Mouse (Mus musculus): ENCODE results near the gene Scfd2. TPM values are rescaled to one million over a fixed set of nuclear protein-coding genes. Genes with fewer than 3 reads are reported as not detected.

Scfd2 gene
- polyA plus RNA-seq, 1 experiment from 2014 or later, result 3.7 TPM

DNA sequence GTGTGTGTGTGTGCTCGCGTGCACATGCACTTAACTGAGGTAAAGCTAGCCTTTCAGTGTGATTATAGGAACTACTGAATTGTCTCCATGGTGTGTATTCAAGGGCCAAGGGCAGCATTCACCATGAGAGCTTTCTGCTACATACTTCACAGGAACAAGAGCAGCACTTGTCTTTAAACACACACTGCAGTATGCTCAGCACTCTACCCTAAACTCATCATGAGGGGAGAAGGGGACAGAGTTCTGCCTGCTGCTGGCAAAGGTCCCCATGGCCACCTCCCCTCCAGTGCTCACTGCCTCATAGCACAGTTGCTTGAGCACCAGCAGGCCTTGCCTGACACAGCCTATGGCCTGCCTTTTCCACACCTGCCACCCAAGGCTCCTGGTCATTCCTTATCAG is 230.1 kb downstream of the Scfd2 start:
- Histone ChIP-seq H3K4me3 (ENCODE audit: inconsistent target) (no peak overlapping the region), H3K79me2 (ENCODE audit: inconsistent target) (no peaks in the 10 kb centered on the region), H3K27ac (no peak overlapping the region), H3K36me3 (ENCODE audit: inconsistent target) (no peaks in the 10 kb centered on the region)
- WGBS (ENCODE audit: missing documents), result 100% methylated on average over 2 of the region's 2 CpGs

DNA sequence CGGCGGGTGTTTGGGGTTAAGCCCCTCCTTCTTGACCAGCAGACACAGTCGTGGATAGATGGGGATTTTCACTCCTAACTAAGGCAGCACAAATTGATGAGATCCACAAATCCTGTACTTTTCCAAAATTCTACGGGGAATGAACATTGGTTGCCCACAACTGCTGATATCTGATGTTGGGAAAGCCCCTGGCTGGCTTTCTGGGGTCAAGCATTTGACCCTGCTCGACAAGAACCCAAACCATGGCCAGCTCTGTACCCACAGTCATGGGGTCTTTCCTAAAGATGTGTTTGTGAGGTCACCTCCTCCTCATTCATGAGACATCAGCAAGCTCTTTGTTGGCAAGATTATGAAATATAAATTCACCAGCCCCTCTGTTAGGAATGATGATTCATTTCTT is 230.6 kb downstream of the Scfd2 start:
- Histone ChIP-seq H3K4me3 (ENCODE audit: inconsistent target) (no peak overlapping the region), H3K79me2 (ENCODE audit: inconsistent target) (no peaks in the 10 kb centered on the region), H3K27ac (no peak overlapping the region), H3K36me3 (ENCODE audit: inconsistent target) (no peaks in the 10 kb centered on the region)
- 87% methylated on average over 5 of the region's 5 CpGs for WGBS (ENCODE audit: missing documents)

DNA sequence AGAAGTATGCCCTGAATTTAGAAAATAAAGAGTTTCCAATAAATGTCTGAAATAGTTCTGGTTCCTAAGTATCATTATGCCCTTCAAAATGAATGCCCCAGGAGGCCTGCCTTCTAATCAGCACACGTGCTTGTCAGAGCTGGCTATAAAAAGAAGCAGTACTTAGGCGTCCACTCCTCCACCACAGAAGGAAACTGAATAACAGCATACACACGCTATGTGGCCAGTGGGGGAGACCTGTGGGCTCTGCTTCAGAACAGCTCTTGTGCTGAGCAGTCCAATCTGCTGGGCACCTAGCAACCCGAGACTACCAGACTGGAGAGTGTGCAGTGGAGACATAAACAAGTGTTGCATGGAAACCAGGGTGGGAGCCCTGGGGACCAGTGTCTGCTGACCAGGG is 231.4 kb downstream of the Scfd2 start:
- no peaks in the 10 kb centered on the region for H3K79me2 ChIP-seq (ENCODE audit: inconsistent target)
- no peaks in the 10 kb centered on the region for H3K36me3 ChIP-seq (ENCODE audit: inconsistent target)
- WGBS (ENCODE audit: missing documents), result 58% methylated on average over 4 of the region's 4 CpGs
- no peak overlapping the region for H3K27ac ChIP-seq
- H3K4me3 ChIP-seq (ENCODE audit: inconsistent target), result no peak overlapping the region

DNA sequence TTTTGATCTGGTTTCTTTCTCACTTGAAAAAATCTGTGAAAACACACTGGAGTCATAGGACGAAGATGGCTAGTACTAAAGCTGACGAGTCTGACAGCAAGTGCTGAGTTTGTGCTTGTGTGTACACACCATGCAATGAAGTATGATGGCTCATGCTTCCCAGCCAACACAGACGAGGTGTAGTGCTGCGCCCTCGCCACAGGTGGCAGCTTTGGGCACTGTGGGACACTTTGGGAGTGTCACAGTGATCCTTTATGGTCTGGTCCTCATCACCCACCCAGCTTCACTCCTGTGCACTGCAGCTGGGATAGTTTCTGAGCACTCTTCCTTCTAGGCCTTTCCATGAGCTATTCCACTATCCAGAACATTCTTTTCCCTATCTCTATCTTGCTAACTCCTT is 234.4 kb downstream of the Scfd2 start:
- Histone ChIP-seq H3K79me2 (ENCODE audit: inconsistent target) (no peaks in the 10 kb centered on the region), H3K36me3 (ENCODE audit: inconsistent target) (no peaks in the 10 kb centered on the region), H3K4me3 (ENCODE audit: inconsistent target) (no peak overlapping the region), H3K27ac (no peak overlapping the region)
- WGBS (ENCODE audit: missing documents), result 87% methylated on average over 5 of the region's 5 CpGs

DNA sequence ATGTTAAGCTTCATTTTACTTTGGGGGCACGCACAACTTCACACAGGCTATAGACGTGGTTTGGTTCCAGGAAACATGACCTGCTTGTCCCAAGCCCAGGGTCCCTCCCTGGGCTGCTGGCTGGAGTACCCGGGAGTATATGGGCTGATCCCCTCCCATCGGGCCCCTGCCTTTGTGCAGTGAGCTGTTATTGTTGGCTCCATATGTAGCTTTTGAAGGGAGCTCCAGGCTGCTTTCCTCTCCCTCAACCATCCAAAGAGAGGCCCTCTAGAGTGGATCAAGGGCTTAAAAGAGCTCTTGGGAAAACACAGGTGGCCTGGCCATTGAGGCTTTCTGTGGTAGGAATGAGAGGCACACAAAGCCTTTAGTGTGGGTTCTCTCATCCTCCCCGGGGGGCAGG is 235.5 kb downstream of the Scfd2 start:
- 92% methylated on average over 5 of the region's 5 CpGs for WGBS (ENCODE audit: missing documents)
- no peak overlapping the region for H3K27ac ChIP-seq
- no peak overlapping the region for H3K4me3 ChIP-seq (ENCODE audit: inconsistent target)
- H3K79me2 ChIP-seq (ENCODE audit: inconsistent target), result no peaks in the 10 kb centered on the region
- H3K36me3 ChIP-seq (ENCODE audit: inconsistent target), result no peaks in the 10 kb centered on the region

DNA sequence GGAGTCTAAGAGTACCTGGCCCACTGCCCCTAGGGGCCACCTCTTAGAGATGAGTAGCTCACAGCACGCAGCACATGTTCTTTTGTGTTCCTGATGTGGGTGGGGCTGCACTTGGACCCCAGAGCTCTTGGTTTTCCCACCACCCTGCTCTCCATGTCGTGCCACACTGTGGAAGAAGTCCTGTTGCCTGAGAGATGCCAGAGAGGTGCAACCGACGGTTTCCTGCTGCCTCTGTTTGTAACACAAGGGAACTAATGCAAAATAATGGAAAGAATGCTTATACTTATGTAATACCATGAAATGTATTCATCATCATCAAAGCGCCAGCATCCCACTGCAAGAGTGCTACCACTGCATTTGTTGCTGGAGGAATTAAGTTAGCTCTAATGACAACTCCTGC is 238.0 kb downstream of the Scfd2 start:
- H3K79me2 ChIP-seq (ENCODE audit: inconsistent target), result no peaks in the 10 kb centered on the region
- 93% methylated on average over 5 of the region's 5 CpGs for WGBS (ENCODE audit: missing documents)

DNA sequence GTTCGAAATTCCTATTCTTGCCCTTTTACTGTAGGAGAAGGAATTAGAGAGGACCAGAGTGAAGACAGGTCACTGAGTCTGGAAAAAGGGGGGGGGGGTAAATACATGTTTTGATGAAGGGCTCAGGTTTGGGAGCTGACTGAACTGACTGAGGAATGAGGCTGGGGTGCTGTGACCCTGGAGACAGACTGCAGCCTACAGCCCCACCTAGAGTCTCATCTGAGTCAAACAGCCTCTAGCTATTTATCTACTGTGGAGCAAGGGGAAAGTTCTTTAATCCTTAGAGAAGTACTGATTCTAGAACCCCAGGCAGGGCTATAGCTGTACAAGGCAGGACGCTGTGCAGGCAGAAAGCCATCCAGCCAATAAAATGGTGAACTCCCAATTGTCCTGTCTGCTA is 239.5 kb downstream of the Scfd2 start:
- Histone ChIP-seq H3K36me3 (ENCODE audit: inconsistent target) (no peaks in the 10 kb centered on the region), H3K27ac (no peak overlapping the region), H3K4me3 (ENCODE audit: inconsistent target) (no peak overlapping the region), H3K79me2 (ENCODE audit: inconsistent target) (no peaks in the 10 kb centered on the region)
- WGBS (ENCODE audit: missing documents), result 100% methylated on average over 2 of the region's 2 CpGs

More for the DNA sequence above, 238.0 kb downstream of the Scfd2 start:
- Histone ChIP-seq H3K36me3 (ENCODE audit: inconsistent target) (no peaks in the 10 kb centered on the region), H3K4me3 (ENCODE audit: inconsistent target) (no peak overlapping the region), H3K27ac (no peak overlapping the region)

DNA sequence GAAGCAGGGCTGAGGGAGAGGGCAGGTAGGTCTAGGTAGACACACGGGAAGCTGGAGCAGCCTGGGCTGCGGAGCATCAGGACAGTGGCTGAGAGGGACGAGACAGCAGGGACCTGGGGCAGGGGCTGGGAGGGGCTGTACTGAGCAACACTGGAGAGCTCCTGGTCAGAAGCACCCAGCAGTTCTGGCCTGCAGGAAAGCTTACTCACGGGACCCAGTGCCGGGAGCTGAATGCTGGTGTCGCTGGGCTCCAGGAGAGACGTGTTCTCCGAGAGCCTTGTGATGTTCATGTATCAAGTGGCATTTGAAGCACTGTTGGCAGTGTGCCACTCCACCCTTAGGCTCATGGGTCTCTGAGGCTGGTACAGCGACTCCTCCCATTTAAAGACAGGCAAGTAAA is 240.0 kb downstream of the Scfd2 start:
- Histone ChIP-seq H3K79me2 (ENCODE audit: inconsistent target) (no peaks in the 10 kb centered on the region), H3K36me3 (ENCODE audit: inconsistent target) (no peaks in the 10 kb centered on the region)
- 91% methylated on average over 7 of the region's 9 CpGs for WGBS (ENCODE audit: missing documents)

DNA sequence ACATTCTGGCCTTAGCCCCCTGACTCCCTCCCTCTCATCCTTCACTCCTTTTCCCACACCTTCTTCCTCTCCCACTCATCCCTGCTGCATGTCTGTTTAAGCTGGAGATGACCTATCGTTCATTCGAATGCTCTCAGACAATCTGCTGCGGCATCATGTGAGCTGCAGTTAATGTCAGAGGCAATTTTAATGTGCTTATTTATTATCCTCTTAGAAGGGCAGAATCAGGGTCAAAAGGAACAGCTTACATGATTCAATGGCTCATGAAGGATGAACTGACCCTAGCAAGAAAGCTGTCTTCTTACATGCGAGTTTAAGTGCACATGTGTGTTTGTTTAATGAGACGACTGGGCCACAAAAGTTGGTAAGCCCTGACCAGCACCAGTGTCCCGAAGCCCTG is 241.6 kb downstream of the Scfd2 start:
- H3K4me3 ChIP-seq (ENCODE audit: inconsistent target), result no peak overlapping the region
- no peak overlapping the region for H3K27ac ChIP-seq
- no peaks in the 10 kb centered on the region for H3K36me3 ChIP-seq (ENCODE audit: inconsistent target)
- H3K79me2 ChIP-seq (ENCODE audit: inconsistent target), result no peaks in the 10 kb centered on the region
- WGBS (ENCODE audit: missing documents), result 92% methylated on average over 6 of the region's 6 CpGs

More for the DNA sequence above, 240.0 kb downstream of the Scfd2 start:
- H3K27ac ChIP-seq, result no peak overlapping the region
- H3K4me3 ChIP-seq (ENCODE audit: inconsistent target), result no peak overlapping the region

DNA sequence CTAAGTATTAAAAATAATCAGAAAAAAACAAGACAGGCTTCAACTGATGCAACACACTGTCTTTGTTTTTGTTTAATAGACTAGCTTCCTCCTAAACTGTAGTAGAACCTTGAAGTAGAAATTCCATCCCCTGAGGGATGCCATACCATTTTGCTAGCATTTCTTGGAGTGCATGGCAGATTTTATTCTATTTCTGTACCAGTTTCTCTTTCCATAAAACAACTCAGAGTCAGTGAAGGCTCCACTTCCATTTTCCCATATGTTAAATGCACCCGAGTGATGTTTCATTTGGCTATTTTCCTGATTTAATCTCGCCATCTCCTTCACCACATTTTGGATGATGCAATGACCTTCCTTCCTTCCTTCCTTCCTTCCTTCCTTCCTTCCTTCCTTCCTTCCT is 243.4 kb downstream of the Scfd2 start:
- 100% methylated on average over 1 of the region's 2 CpGs for WGBS (ENCODE audit: missing documents)
- H3K36me3 ChIP-seq (ENCODE audit: inconsistent target), result no peaks in the 10 kb centered on the region
- no peak overlapping the region for H3K27ac ChIP-seq
- H3K4me3 ChIP-seq (ENCODE audit: inconsistent target), result no peak overlapping the region
- no peaks in the 10 kb centered on the region for H3K79me2 ChIP-seq (ENCODE audit: inconsistent target)

DNA sequence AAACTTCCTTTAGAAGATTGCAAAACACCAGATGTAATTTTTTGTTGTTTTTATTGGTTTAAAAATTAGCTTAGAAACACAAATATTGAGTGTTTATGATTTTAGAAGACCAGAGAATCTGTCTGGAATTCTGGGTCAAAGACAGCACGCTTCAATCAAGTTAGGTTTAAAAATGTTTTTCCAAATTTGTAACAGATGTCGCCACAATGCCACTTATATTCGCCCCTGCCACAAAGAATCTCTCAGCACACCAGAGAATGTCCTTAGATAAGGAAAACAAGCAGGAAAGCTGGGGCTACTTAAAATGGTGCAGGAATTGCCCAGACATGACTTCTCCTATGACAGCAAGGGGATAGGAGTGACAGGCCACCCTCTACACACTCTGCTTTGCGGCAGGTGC is 245.3 kb downstream of the Scfd2 start:
- no peak overlapping the region for H3K4me3 ChIP-seq (ENCODE audit: inconsistent target)

DNA sequence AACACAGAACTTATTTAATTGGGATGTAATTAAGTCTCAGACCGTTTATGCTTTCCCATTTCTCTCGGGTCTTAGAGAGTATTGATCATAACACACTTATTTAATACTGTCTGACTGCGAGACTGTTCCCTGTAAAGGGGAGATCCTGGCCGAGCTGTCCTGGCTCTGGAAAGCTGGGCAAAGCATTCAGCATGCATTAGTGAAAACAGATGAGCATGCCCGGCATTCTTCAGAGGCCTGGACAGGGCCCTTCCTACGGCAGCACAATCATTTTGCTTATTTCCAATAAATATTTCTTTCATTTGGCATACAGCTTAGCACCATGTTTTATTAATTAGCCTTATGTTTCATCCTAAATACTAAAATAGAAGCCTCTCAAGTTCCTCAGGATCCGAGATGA is 245.8 kb downstream of the Scfd2 start:
- Histone ChIP-seq H3K27ac (no peak overlapping the region), H3K79me2 (ENCODE audit: inconsistent target) (no peaks in the 10 kb centered on the region), H3K36me3 (ENCODE audit: inconsistent target) (no peaks in the 10 kb centered on the region), H3K4me3 (ENCODE audit: inconsistent target) (no peak overlapping the region)
- WGBS (ENCODE audit: missing documents), result 85% methylated on average over 7 of the region's 7 CpGs

More for the DNA sequence above, 245.3 kb downstream of the Scfd2 start:
- Histone ChIP-seq H3K36me3 (ENCODE audit: inconsistent target) (no peaks in the 10 kb centered on the region), H3K27ac (no peak overlapping the region), H3K79me2 (ENCODE audit: inconsistent target) (no peaks in the 10 kb centered on the region)
- 98% methylated on average over 4 of the region's 4 CpGs for WGBS (ENCODE audit: missing documents)

DNA sequence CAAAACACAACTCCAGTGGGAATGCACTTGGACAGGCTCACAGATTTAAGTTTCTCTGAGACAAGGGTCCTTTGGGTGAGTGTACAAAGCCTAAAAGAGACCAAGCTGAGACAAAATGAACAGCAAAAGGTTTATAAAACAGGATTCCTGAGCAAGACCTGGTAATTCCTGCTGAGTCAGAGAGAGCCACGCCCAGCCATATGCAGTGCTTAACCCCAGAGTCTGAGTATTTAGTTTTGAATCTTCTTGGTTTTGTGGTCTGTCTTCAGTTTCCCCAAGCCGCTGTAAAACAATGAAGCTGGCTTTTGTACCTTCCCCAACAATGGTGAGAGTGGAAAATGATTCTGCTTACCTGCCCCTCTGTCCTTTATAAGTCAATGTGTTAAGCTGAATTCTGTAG is 246.3 kb downstream of the Scfd2 start:
- no peaks in the 10 kb centered on the region for H3K36me3 ChIP-seq (ENCODE audit: inconsistent target)
- 22% methylated on average over 2 of the region's 2 CpGs for WGBS (ENCODE audit: missing documents)
- H3K27ac ChIP-seq, result no peak overlapping the region
- no peaks in the 10 kb centered on the region for H3K79me2 ChIP-seq (ENCODE audit: inconsistent target)
- H3K4me3 ChIP-seq (ENCODE audit: inconsistent target), result no peak overlapping the region

DNA sequence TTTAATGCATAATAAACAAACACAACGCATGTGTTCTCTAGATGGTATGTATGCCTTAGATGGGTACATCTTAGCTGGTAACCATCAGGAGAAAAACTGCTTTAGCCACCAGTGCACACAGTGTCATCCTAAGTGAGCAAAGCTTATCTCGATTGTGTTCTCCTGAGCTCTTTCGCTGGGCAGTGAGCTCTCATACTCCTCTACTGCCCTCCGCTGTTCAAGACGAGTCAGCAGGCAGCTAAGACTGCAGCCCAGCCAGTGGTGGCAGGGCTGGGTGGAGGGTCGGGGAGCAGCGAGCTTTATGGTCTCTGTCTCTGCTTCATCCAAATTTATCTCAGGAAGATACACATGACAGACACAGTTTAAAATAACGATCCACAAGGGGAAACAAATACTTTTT is 248.0 kb downstream of the Scfd2 start:
- H3K36me3 ChIP-seq (ENCODE audit: inconsistent target), result no peaks in the 10 kb centered on the region
- 79% methylated on average over 8 of the region's 8 CpGs for WGBS (ENCODE audit: missing documents)
- no peak overlapping the region for H3K27ac ChIP-seq
- H3K79me2 ChIP-seq (ENCODE audit: inconsistent target), result no peaks in the 10 kb centered on the region
- no peak overlapping the region for H3K4me3 ChIP-seq (ENCODE audit: inconsistent target)

DNA sequence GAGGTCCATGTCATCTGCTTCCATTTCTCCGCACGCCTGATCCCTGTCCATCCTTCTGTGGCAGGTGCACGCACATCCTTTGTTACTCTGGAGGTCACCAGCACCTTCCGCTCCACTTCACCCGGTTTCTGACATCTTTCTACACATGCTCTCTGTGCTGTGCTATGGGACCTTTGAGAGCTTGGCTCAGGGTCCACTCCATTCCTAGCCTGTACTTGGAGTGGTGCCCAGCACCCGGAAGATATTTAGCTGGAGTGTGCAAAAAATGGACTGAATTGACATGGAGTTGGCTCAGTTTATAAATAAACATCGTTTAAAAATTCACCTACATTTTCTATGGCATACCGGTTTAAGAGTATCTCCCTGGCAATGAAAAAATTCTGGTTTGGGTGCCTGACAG is 250.1 kb downstream of the Scfd2 start:
- 93% methylated on average over 8 of the region's 8 CpGs for WGBS (ENCODE audit: missing documents)
- Histone ChIP-seq H3K36me3 (ENCODE audit: inconsistent target) (no peaks in the 10 kb centered on the region), H3K79me2 (ENCODE audit: inconsistent target) (no peaks in the 10 kb centered on the region), H3K4me3 (ENCODE audit: inconsistent target) (no peak overlapping the region), H3K27ac (no peak overlapping the region)

DNA sequence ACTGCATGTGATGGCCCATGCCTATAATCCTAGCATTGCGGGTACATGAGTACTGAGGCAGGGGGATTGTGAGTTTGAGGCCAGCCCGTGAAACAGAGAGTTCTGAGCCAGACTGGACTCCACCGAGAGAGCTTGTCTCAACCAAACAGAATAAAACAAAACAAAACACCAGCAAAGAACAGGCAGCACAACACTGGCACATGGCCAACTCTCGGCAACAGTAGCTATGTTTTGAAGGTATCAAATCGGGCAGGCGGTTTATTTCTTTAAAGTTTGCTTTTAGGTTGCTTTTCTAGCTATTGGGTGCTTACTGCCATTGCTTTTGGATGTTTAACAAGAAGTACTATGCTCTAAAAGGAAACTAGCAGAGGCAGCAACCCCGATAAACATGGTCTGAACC is 251.9 kb downstream of the Scfd2 start:
- 92% methylated on average over 7 of the region's 7 CpGs for WGBS (ENCODE audit: missing documents)
- no peaks in the 10 kb centered on the region for H3K36me3 ChIP-seq (ENCODE audit: inconsistent target)
- no peak overlapping the region for H3K4me3 ChIP-seq (ENCODE audit: inconsistent target)
- no peak overlapping the region for H3K27ac ChIP-seq
- H3K79me2 ChIP-seq (ENCODE audit: inconsistent target), result no peaks in the 10 kb centered on the region

Measured in macrophage (primary cell).